Mouse (Mus musculus) liver, postnatal 0 days (tissue): ENCODE measurements around the gene Pvr.

Experiments used
- CTCF ChIP-seq: sonication (generic); IDR thresholded peaks from 2 replicates; pipeline ENCODE4 v1.5.1; 2016; ENCODE audit warnings: antibody characterized with exemption, low read depth
- EP300 ChIP-seq: IDR thresholded peaks from 2 replicates; pipeline ENCODE4 v1.6.1; 2016; ENCODE audit warnings: antibody characterized with exemption, low read depth, mild to moderate bottlenecking

- TF ChIP-seq EP300 (no peak), CTCF (no peak)
Measured at GRCm38 (mm10) chr7:19955861-19956260, 34.9 kb upstream of the Pvr start.
